Mouse (Mus musculus): ENCODE data around the gene Rasgrp3. TPM values are rescaled to one million over a fixed set of nuclear protein-coding genes. Genes with fewer than 3 reads are reported as not detected.
A peak's percentile ranks its signal among the peaks of the same experiment; 100 is the strongest.

Rasgrp3 gene
- polyA plus RNA-seq, 1 experiment from 2014 or later, result 4.4 TPM

- Histone ChIP-seq H3K27me3 (ENCODE audit: control insufficient read depth, insufficient read depth, low read depth, low read length) (no peaks in the 10 kb centered on the region), H3K9me3 (replicated peaks; ENCODE audit: control insufficient read depth, low read length) (no peaks in the 10 kb centered on the region), H3K4me3 (ENCODE audit: low read depth, low read length) (no peak overlapping the region), H3K4me2 (ENCODE audit: low read depth, low read length) (no peak overlapping the region), H3K4me1 (ENCODE audit: control insufficient read depth, low read depth, low read length) (no peaks in the 10 kb centered on the region), H3K27ac (ENCODE audit: low read length) (no peak overlapping the region), H3K9ac (ENCODE audit: low read depth, low read length) (no peak overlapping the region), H3K36me3 (ENCODE audit: control insufficient read depth, insufficient read depth) (no peaks in the 10 kb centered on the region)
- WGBS (ENCODE audit: insufficient replicate concordance), result 18% methylated on average over 6 of the region's 6 CpGs
- no peak for ATAC-seq (ENCODE audit: low read depth)
Measured at GRCm38 (mm10) chr17:75436819-75437218, 1.1 kb downstream of the Rasgrp3 start.

- no peak for ATAC-seq (ENCODE audit: low read depth)
- Histone ChIP-seq H3K9ac (ENCODE audit: low read depth, low read length) (no peak overlapping the region), H3K4me1 (ENCODE audit: control insufficient read depth, low read depth, low read length) (no peaks in the 10 kb centered on the region), H3K9me3 (replicated peaks; ENCODE audit: control insufficient read depth, low read length) (no peaks in the 10 kb centered on the region), H3K4me3 (ENCODE audit: low read depth, low read length) (no peak overlapping the region), H3K27me3 (ENCODE audit: control insufficient read depth, insufficient read depth, low read depth, low read length) (no peaks in the 10 kb centered on the region), H3K27ac (ENCODE audit: low read length) (no peak overlapping the region), H3K36me3 (ENCODE audit: control insufficient read depth, insufficient read depth) (no peaks in the 10 kb centered on the region), H3K4me2 (ENCODE audit: low read depth, low read length) (no peak overlapping the region)
- 24% methylated on average over 11 of the region's 11 CpGs for WGBS (ENCODE audit: insufficient replicate concordance)
Measured at GRCm38 (mm10) chr17:75437239-75437750, 1.6 kb downstream of the Rasgrp3 start.

- WGBS (ENCODE audit: insufficient replicate concordance), result 37% methylated on average over 5 of the region's 5 CpGs
- Histone ChIP-seq H3K4me1 (ENCODE audit: control insufficient read depth, low read depth, low read length) (no peaks in the 10 kb centered on the region), H3K9ac (ENCODE audit: low read depth, low read length) (no peak overlapping the region), H3K4me2 (ENCODE audit: low read depth, low read length) (no peak overlapping the region), H3K4me3 (ENCODE audit: low read depth, low read length) (no peak overlapping the region), H3K36me3 (ENCODE audit: control insufficient read depth, insufficient read depth) (no peaks in the 10 kb centered on the region), H3K9me3 (replicated peaks; ENCODE audit: control insufficient read depth, low read length) (no peaks in the 10 kb centered on the region), H3K27me3 (ENCODE audit: control insufficient read depth, insufficient read depth, low read depth, low read length) (no peaks in the 10 kb centered on the region), H3K27ac (ENCODE audit: low read length) (no peak overlapping the region)
- no peak for ATAC-seq (ENCODE audit: low read depth)
Measured at GRCm38 (mm10) chr17:75438162-75438561, 2.5 kb downstream of the Rasgrp3 start.

- no peak overlapping the region for H3K9ac ChIP-seq (ENCODE audit: low read depth, low read length)
- no peaks in the 10 kb centered on the region for H3K4me1 ChIP-seq (ENCODE audit: control insufficient read depth, low read depth, low read length)
- 71% methylated on average over 14 of the region's 14 CpGs for WGBS (ENCODE audit: insufficient replicate concordance)
- H3K36me3 ChIP-seq (ENCODE audit: control insufficient read depth, insufficient read depth), result no peaks in the 10 kb centered on the region
- no peak overlapping the region for H3K27ac ChIP-seq (ENCODE audit: low read length)
- no peaks in the 10 kb centered on the region for H3K9me3 ChIP-seq (replicated peaks; ENCODE audit: control insufficient read depth, low read length)
- ATAC-seq (ENCODE audit: low read depth), result no peak
- H3K4me2 ChIP-seq (ENCODE audit: low read depth, low read length), result no peak overlapping the region
- H3K27me3 ChIP-seq (ENCODE audit: control insufficient read depth, insufficient read depth, low read depth, low read length), result no peaks in the 10 kb centered on the region
- H3K4me3 ChIP-seq (ENCODE audit: low read depth, low read length), result no peak overlapping the region
Measured at GRCm38 (mm10) chr17:75439062-75439461, 3.4 kb downstream of the Rasgrp3 start.

DNA sequence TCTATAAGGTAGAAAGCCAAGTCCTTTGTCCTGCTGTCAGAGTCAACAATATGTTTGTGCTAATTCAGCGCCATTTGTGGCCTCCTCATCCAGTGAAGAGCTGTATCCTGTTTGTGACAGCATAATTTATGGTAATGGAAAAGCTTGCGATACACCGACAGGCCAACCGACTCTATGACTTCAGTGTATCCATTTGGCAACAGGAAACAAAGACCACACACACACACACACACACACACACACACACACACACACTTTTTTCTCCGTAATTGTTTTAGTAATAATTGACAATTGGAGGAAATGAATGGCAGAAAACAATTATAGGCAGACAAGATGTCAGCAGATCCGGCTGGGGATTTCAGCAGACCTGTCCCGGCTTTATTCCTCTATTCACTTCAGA lies 4.9 kb downstream of the Rasgrp3 start:
- Histone ChIP-seq H3K9me3 (replicated peaks; ENCODE audit: control insufficient read depth, low read length) (no peaks in the 10 kb centered on the region), H3K4me1 (ENCODE audit: control insufficient read depth, low read depth, low read length) (no peaks in the 10 kb centered on the region), H3K4me2 (ENCODE audit: low read depth, low read length) (no peak overlapping the region), H3K4me3 (ENCODE audit: low read depth, low read length) (no peak overlapping the region), H3K27ac (ENCODE audit: low read length) (no peak overlapping the region), H3K27me3 (ENCODE audit: control insufficient read depth, insufficient read depth, low read depth, low read length) (no peaks in the 10 kb centered on the region), H3K36me3 (ENCODE audit: control insufficient read depth, insufficient read depth) (no peaks in the 10 kb centered on the region), H3K9ac (ENCODE audit: low read depth, low read length) (no peak overlapping the region)
- peak; percentile 35; the same call in 1 of the 2 replicates for ATAC-seq (ENCODE audit: low read depth)
- 34% methylated on average over 7 of the region's 7 CpGs for WGBS (ENCODE audit: insufficient replicate concordance)

DNA sequence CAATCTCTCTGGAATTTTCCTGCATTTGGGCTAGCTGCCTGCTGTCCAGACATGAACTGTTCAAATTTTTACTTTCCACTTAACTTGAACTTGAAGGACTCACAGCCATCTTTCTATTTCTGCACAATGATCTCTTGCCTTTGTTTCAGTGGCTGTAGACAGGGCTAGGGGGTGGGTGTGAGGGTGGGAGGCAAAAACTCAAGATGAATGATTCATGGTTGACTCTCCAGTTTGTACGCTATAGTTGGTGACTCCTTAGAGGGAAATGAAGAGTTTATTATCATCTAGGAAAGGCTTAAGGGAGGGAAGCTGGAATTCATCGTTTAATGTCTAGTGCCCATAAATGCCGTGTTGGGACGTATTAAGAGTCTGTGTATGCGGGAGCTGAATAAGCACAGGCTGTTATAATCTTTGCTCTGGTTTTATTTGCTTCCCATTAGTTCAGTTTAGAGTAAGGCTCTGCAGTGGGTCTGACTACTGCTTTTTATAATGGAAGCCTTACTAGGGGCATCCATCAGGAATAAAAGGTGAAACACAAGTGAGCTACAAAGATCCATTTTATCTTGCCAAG lies 5.6 kb downstream of the Rasgrp3 start:
- Histone ChIP-seq H3K9me3 (replicated peaks; ENCODE audit: control insufficient read depth, low read length) (no peaks in the 10 kb centered on the region), H3K4me2 (ENCODE audit: low read depth, low read length) (no peak overlapping the region), H3K4me1 (ENCODE audit: control insufficient read depth, low read depth, low read length) (no peaks in the 10 kb centered on the region), H3K9ac (ENCODE audit: low read depth, low read length) (no peak overlapping the region), H3K4me3 (ENCODE audit: low read depth, low read length) (no peak overlapping the region), H3K36me3 (ENCODE audit: control insufficient read depth, insufficient read depth) (no peaks in the 10 kb centered on the region), H3K27ac (ENCODE audit: low read length) (no peak overlapping the region), H3K27me3 (ENCODE audit: control insufficient read depth, insufficient read depth, low read depth, low read length) (no peaks in the 10 kb centered on the region)
- ATAC-seq (ENCODE audit: low read depth), result no peak
- 66% methylated on average over 5 of the region's 5 CpGs for WGBS (ENCODE audit: insufficient replicate concordance)

DNA sequence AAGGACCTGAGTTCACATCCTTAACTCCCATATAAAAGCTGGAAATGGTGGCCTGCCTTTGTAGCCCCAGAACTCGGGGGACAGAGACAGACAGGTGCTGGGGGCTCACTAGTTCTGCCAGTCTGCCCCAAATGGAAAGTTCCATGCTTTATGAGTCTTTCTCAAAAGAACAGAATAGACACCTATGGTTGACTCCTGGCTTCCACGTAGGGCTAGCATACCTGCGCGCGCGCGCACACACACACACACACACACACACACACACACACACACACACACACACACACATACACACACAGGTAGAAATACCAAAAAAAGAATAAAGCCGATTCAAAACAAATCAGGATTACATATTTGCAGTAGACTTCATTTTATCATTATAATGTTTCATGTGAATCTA lies 6.7 kb downstream of the Rasgrp3 start:
- ATAC-seq (ENCODE audit: low read depth), result no peak
- Histone ChIP-seq H3K27ac (ENCODE audit: low read length) (no peak overlapping the region), H3K27me3 (ENCODE audit: control insufficient read depth, insufficient read depth, low read depth, low read length) (no peaks in the 10 kb centered on the region), H3K4me1 (ENCODE audit: control insufficient read depth, low read depth, low read length) (no peaks in the 10 kb centered on the region), H3K4me2 (ENCODE audit: low read depth, low read length) (no peak overlapping the region), H3K4me3 (ENCODE audit: low read depth, low read length) (no peak overlapping the region), H3K9ac (ENCODE audit: low read depth, low read length) (no peak overlapping the region), H3K36me3 (ENCODE audit: control insufficient read depth, insufficient read depth) (no peaks in the 10 kb centered on the region), H3K9me3 (replicated peaks; ENCODE audit: control insufficient read depth, low read length) (no peaks in the 10 kb centered on the region)
- 77% methylated on average over 8 of the region's 8 CpGs for WGBS (ENCODE audit: insufficient replicate concordance)

- Histone ChIP-seq H3K27me3 (ENCODE audit: control insufficient read depth, insufficient read depth, low read depth, low read length) (no peaks in the 10 kb centered on the region), H3K36me3 (ENCODE audit: control insufficient read depth, insufficient read depth) (no peaks in the 10 kb centered on the region), H3K9ac (ENCODE audit: low read depth, low read length) (no peak overlapping the region), H3K4me3 (ENCODE audit: low read depth, low read length) (no peak overlapping the region), H3K9me3 (replicated peaks; ENCODE audit: control insufficient read depth, low read length) (no peaks in the 10 kb centered on the region), H3K4me2 (ENCODE audit: low read depth, low read length) (no peak overlapping the region), H3K27ac (ENCODE audit: low read length) (no peak overlapping the region), H3K4me1 (ENCODE audit: control insufficient read depth, low read depth, low read length) (no peaks in the 10 kb centered on the region)
- WGBS (ENCODE audit: insufficient replicate concordance), result 63% methylated on average over 6 of the region's 6 CpGs
- ATAC-seq (ENCODE audit: low read depth), result no peak
Measured at GRCm38 (mm10) chr17:75443064-75443621, 7.4 kb downstream of the Rasgrp3 start.

DNA sequence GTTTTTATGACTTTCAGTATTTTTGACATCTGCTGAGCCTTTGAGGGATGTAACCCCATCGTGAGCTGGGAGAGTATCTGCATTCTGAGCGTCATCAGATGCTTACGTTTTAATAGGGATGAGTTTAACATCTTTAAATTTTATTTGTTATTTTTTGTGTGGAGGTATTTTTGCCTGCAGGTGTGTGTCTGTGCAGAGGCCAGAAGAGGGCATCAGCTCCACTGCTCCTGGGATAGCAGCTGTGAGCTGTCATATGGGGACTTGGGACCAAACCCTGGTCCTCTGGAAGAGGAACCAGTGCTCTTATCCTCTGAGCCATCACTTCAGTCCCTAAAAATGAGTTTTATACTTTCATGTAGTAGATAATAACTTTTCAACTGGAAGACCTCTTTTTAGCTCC lies 12.6 kb downstream of the Rasgrp3 start:
- Histone ChIP-seq H3K4me1 (ENCODE audit: control insufficient read depth, low read depth, low read length) (no peaks in the 10 kb centered on the region), H3K9me3 (replicated peaks; ENCODE audit: control insufficient read depth, low read length) (no peaks in the 10 kb centered on the region), H3K4me2 (ENCODE audit: low read depth, low read length) (no peak overlapping the region), H3K9ac (ENCODE audit: low read depth, low read length) (no peak overlapping the region), H3K36me3 (ENCODE audit: control insufficient read depth, insufficient read depth) (no peaks in the 10 kb centered on the region), H3K4me3 (ENCODE audit: low read depth, low read length) (no peak overlapping the region), H3K27ac (ENCODE audit: low read length) (no peak overlapping the region), H3K27me3 (ENCODE audit: control insufficient read depth, insufficient read depth, low read depth, low read length) (no peaks in the 10 kb centered on the region)
- WGBS (ENCODE audit: insufficient replicate concordance), result 78% methylated on average over 3 of the region's 3 CpGs
- no peak for ATAC-seq (ENCODE audit: low read depth)

Data from liver, embryonic 16.5 days (tissue).